Mouse (Mus musculus) mature B cell (primary cell): ENCODE data around the gene Echdc3.

Experiments
- in situ Hi-C: fragments of 300-500 bp; cut with MboI; formaldehyde crosslinking; loops from 2 replicates; pipeline ENCODE4 v1.14.3; 2019

The Echdc3 gene

DNA sequence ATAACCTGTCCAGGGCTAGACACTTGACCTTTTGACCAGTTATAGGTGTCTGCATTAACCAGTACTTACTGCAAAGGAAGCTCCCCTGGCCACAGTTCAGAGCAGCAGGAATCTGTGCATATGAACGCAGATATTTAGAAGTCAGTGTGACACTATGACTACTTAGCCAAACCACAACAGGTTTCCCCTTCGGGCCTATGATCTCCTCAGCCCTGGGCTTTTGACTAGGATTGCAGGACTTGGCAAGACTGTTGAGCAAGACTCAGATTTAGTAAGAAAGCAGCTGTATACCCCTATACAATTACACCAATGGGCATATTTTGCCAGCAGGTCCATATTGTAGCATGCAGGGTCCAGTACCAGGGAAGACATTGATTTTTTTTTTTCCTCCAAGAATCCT is 44.3 kb downstream of the Echdc3 start:
- in situ Hi-C loops: no loop called here

DNA sequence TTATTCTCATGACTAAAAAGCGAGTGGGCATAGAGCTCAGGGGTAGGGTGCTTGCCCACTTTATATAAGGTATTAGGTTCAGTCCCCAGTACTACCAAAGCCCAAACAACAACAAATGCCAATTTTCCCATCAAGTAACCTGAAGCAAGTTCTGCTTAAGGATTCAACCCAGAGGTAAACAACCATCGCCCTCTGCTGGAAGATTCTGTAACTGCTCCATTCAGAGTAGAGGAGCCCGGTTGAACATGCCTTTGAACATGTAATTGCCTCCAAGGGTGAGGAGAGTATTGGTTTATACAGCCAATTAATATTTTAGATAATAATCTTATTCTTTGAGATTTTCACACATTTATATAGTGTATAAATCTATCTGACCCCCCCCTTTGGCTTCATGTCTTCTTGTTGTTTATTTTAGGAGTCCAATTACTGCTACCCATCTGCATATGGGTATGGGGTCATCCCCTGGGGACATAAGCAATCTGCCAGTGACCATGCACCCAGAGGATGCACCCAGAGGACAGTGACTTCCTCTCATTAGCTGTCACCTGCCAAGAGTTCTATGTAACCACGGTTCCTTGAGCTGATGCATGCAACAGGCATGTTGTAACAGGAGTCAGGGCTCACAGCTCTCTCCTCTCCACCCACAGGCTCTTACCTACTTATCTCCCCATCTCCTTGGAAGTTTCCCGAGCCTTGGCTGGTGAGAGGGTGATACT is 44.8 kb downstream of the Echdc3 start:
- in situ Hi-C loops: no loop called here

DNA sequence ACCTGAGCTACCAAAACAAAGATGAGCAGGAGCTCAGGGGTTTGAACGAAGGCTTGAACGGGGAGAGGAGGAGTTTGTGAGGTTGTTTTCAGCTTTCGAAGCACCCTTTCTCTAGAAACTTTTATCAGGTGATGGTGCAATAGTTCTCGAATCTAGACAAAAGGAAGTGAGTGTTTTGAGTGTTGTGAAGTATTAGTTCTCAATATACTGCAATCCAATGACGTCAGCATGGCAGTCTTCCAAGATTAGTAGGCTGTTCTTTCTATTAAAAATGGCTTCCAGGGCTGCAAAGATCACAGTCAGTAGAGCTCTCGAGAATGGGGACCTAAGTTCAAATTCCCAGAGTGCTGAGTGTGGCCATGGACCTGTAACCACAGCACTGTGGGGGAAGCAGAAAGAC is 47.1 kb downstream of the Echdc3 start:
- in situ Hi-C loops: no loop called here

DNA sequence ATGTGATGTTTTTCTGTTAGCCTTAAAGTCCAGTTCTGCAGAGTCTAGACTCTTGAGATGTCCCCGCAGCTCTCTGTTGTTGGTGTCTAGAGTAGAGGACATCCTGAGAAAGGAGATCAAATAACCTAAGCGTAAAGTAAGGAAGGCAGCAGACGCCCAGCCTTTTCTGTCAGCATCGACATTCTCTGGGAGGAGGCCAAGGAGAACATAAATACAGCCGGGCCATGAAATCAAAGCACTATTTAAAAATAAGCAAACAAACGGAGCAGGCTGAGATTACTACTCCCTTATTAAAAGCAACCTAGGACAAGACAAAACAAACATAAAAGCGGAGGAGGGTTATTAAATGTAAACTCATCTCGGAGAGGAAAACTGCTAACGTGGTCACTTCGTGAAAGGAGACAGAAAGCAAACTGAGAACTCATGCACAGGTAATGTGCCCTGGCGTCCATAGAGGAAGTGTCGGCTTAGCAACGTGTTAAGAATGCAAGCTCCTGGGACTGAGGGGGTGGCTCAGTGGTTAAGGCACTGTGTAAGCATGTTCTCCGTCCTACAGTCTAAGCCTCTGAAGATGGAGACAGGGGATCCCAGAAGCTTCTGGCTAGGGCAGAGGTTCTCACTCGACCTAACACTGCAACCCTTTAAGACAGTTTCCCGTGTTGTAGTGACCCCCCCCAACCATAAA is 48.1 kb downstream of the Echdc3 start:
- in situ Hi-C loops: no loop called here

DNA sequence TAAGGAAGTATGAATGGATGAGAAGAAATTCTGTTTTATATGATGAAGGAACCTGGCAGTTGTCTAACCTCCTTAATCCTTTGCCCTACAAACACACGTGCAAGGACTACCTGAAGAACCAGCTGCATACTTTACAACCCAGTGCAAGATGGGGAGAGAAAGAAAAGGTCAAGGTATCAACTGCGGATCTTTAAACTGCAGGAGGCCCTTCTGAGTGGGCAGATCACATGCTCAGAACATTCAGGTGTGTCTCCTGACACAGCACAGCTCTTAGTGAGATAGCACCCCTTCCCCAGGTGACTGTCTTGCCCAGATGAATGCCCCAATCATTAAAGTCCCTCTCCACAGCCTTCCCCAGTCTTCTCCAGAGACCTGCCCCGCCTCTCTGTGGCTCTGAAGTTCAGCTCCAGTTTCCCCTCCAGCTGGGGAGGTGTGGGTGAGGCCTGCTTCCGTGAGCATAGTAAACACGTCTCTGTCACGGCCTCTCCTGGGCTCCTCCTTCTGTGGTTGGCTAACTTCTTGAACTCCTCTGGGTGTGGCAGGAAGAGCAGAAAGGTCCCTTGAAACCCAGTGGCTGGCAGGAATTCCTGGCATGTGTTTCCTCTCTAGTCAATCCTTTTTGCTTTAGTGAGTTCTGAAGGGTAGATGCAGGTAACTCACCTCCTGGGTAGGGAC is 50.3 kb downstream of the Echdc3 start:
- in situ Hi-C loops: no loop called here

DNA sequence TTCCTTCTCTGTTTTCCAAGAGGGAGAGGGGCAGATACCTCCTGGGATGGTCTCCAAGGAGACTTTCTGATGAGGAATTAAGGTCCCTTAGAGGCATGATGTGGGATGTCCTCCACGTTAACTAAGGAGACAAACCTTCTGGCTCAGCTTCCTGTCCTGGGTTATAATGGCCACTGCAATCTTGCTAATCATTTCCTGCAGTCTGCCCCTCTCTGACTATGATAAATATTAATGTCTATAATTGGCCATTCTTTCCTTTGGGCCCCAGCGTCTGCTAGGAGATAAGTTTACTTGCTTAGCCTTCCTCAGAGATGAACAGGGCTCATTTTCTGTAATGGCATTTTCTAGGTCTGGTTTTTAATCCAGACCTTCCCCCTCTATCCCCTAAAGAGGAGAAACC is 53.1 kb downstream of the Echdc3 start:
- in situ Hi-C loops: no loop called here

DNA sequence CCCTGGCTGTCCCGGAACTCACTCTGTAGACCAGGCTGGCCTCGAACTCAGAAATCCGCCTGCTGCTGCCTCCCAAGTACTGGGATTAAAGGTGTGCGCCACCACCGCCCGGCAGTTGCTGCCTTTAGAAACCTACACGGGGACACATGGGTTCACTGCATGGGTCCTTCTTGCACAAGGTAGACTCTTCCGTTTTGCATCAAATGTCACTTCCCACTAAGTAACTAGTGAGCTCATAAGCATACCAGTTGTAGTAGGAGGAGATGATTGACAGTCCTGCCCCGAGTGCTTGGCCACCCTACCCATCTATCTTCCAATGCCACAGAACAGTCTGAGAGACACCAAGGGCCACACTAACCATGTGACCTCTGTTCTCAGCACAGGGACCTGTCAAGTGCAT is 53.6 kb downstream of the Echdc3 start:
- in situ Hi-C loops: no loop called here

DNA sequence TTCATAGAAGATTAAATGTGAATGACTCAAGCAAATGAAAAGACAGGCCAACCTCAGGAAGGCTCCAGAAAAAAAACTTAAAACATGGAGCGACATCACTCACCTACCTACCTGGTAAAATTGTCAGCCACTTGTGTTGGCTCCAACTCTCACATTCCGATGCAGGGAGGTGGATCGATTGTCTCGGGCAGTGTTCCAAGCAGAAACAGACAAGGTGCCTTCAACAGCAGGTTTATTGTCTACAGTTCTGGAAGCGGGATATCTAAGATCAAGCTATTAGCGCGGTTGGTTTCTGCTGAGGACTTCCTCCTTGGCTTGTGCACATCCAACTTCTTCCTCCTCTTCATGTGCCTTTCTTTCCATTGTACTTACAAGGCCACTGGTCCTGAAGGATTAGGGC is 55.2 kb downstream of the Echdc3 start:
- in situ Hi-C loops: no loop called here

DNA sequence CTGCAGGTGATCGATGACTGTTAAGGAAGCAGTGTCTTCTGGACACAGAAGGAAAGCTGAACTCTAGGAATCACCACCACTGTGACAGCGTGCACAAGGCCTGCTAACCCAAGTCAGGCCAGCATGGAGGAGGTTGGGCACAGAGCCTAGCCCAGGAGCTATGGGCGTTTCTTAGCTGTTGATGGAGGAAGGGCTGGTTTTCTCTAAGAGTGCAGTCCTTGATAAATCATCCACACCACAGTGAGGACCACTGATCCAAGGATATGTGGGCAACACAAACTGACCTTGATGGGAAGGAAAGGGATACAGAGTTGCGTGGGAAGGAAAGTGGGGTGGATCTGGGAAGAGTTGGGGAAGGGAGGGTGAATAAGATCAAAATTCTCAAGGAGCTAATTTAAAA is 55.6 kb downstream of the Echdc3 start:
- in situ Hi-C loops: no loop called here

DNA sequence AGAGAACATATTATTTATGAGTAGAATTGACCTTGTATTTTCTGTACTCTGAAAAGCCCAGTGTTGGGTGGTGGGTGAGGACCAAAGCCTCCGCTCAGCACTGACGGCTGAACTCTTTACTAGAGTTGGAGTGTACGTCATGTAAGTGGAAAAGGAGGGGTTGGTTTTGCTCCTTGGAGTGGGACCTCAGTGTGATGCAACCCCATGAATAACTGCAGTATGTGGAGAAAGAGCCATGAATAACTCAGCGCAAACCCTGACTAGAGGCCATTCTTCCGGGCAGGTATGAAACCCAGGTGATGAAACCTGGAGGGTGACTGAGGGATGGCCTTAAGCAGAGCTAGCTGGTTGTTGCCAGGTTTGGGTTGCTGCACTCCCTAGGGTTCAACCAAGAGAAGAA is 63.0 kb downstream of the Echdc3 start:
- in situ Hi-C loops: no loop called here

DNA sequence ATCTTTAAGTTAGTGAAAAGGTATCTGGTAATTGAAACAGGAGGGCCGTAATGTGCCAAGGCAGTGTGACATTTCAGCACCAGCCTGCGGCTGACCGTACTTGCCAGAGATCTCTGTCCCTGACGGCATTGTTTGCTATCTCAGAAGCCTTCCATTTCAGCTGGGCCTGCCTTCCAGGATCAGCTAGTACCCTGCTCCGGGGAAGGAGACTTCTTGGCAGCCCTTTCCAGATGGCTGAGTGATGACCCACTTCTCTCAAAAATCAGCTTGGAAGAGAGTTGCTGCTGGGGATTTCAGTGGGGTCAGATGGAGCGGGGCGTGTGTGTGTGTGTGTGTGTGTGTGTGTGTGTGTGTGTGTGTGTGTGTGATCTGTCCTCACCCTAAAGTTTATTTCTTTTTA is 65.9 kb downstream of the Echdc3 start:
- in situ Hi-C loops: no loop called here

DNA sequence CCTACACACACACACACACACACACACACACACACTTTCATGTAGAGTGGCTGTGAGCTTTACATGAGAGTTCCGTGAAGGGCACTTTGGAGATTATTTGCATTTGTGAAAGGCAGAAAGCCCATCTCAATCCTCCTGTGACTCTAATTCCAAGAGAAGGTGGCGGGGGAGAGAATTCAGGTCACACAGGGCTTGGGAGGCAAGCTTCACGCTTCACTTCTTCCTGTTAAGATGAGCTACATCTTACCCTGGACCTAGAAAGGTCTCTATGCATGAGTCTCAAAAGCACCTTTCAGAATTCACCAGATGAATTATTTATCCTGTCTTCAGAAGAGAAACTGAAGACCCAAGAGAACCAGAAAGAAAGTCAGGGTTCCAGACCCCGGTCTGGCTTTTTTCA is 66.6 kb downstream of the Echdc3 start:
- in situ Hi-C loops: no loop called here

DNA sequence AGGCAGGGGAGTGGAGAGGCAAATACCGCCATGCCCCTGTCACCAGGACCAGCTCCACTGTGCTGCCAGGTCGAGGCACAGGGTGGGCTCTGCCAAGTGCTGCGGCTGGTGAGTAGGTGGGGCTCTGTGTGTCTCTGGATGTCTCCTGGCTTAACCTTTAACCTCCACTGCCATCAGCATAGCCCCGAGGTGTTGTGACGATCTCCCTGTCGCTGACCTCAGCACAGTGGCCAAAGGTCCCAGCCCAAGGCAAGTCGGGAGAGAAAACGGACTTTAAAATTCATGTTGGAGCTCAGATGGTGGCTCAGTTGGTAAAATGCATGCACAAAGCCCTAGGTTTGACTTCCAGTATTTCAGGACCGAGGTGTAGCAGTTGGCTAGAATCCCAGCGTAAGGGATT is 67.2 kb downstream of the Echdc3 start:
- in situ Hi-C loops: no loop called here

DNA sequence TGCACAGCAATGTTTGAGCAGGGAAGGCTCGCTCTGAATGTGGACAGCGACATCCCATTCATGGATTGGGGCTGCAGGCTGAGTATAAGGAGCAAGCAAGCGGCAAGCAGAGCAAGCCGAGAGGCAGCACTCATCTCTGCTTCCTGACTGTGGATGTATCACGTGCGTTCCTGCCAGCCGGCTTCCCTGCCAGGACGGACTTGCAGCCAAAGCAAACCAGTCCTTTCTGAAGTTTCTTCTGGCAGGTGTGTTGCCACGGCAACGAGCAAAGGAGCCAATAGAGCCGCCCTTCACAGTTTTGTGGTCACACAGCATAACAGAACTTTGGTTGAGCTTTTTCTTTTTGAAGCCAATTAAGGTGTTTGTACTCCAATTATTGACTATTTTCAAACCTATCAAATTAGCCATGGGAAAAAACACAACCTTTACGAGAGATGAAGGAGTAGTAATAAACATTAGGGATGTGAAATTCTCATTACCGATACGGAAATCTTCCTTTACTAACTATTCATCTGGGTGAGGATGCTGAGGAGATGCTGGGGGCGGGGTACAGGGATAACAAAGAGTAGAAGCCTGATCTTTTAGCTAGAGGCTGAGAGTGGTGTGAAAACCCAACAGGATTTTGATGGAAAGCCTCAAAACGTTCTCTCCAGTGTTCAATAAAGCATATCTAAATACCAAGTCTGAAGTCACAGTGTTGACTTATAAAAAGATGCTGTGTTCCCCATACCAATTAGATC is 69.7 kb downstream of the Echdc3 start:
- in situ Hi-C loops: no loop called here

DNA sequence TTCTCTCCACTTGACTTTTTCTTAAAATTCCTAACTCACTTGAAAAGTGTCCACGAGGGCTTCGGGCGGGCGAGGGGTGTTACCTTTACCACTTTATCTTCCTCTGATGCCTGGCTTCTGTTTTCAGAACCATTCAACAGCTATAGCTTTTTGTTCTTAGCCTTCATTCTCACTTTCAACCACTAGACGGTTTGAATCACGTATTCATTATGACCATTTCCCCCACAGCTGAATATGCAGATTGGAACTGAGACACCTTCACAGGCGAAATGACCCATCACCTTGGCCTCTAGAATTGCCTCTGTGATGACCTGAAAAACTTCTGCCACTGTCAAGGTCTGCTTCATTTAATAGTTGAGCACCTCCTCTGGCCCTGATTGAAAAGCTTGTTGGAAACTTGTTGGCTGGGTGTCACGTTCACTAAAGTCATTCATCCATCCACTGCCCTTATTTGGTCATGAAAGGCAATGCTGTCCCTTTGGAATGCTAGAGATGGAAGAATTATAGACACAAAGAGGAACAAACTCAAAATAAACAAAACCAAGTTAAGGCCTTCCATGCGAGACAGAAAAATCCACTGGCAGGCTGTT is 72.2 kb downstream of the Echdc3 start:
- in situ Hi-C loops: no loop called here
